Mouse (Mus musculus) stomach, postnatal 0 days (tissue): ENCODE measurements at regions not wholly inside any gene's neighbourhood (a gene's known extent, or its start where the extent isn't known, plus 50 kb on each side); places are given as distances from the start of the nearest gene placed in this dataset.

ENCODE experiments used
- CTCF ChIP-seq: IDR thresholded peaks from 2 replicates; pipeline ENCODE4 v1.5.1; 2016; ENCODE audit warnings: antibody characterized with exemption, low read depth, mild to moderate bottlenecking, moderate library complexity
- EP300 ChIP-seq: optimal IDR thresholded peaks from 2 replicates; pipeline ENCODE3; 2016; ENCODE audit warnings: antibody characterized with exemption

DNA sequence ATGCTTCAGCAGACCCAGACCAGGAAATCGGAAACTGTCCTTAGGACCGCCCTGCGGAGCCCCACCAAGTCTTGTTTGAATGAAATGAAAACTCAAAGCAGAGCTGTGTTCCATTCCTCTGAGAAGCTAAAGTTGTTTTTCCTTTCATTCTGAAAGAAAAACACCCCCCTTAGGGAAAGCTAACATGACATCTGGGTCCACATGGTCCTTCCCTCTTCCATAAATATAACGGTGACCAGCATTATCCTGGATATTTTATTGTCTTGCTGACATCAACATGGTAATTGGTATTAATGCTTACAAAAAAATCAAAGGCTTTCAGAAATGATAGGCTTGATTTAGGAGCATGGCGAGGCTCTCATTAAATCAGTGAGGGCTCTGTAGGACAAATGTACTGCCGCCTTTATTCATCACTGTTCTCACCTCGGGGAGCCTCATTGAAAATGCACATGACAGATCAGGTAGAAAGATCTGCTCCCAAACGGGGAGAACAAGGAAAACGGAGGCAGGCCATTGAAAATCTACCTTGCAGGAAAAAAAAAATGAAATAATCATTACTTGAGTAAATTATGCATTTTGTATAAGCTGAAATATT is 381.0 kb upstream of the Klf12 start:
- TF ChIP-seq CTCF = no peak
- TF ChIP-seq EP300 = no peak
